8 mouse cellular contexts compared by ENCODE assay signal in the genomic region with DNA sequence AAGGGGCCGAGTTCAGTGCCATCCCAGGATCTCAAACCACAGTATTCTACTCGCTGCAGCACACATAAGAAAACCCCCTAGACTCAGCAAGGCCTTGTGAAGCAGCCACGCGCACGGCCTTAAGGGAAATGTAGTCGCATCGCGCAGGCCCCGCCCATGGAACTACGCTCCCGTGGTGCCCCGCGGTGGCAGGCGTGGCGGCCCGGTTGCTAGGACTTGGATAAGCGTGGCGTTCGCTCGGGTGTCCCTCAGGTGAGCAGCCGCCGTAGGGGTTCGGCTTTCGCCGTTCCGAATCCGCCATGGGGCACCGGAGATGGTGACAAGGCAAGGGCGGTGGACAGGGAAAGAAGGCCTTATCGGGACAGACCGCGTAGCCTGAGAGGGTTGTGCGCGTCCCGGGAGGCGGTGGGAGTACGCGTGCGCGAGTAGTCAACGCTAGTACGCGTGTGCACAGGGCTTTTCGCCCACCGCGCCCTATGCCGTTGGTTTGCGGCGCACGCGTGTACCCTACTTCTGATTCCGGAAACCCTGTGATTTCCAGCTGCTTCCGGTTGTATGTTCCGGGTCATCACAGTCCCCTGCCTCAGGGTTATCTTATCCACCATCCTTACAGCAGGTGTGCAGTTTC. TPM values are rescaled to one million over a fixed set of nuclear protein-coding genes. Genes with fewer than 3 reads are reported as not detected.
DNase-seq lines count a peak whose midpoint lies in the region; ATAC-seq and TF ChIP-seq lines count a peak whose summit lies in the region.

TSS of gene Scamp4 (plus strand) at position 175 of the 628 bp plus-strand sequence.
TSS of gene Adat3 (plus strand) at position 183 of the 628 bp plus-strand sequence.

- POLR2A ChIA-PET in Patski (lab: Charles Lee) = interaction anchor here (0.6 kb wide), 1 partner anchor 72 kb away, joined by 3 read pairs; no protein-coding TSS in a partner anchor

- peaks cover 16% of the 10 kb centered on the region for H3K36me3 ChIP-seq in hindbrain, embryonic 15.5 days

- H3K4me1 ChIP-seq in hindbrain, embryonic 15.5 days (replicated peaks) = peaks cover 21% of the 10 kb centered on the region

- CTCF ChIA-PET in Patski (lab: Charles Lee) = interaction anchor here (0.9 to 1.4 kb wide), 3 partner anchors 16 to 81 kb away, joined by 3 to 6 read pairs (median 4); no protein-coding TSS in a partner anchor

- in situ Hi-C loops in Patski (cut with MboI; ENCODE audit: low pct_unique_long_range_greater_than_20kb) = no loop called here

- H3K4me3 ChIP-seq in hindbrain, embryonic 15.5 days = peak within 1 kb of the TSS; percentile 77

- peak within 1 kb of the TSS; percentile 94 for H3K4me2 ChIP-seq in hindbrain, embryonic 15.5 days

- WGBS in hindbrain, embryonic 15.5 days = under 1% methylated on average over 54 of the region's 54 CpGs

- H3K27me3 ChIP-seq in Patski = no peaks in the 10 kb centered on the region
- H3K27me3 ChIP-seq in hindbrain, embryonic 15.5 days = peaks cover 3% of the 10 kb centered on the region; the same call in 1 of the 2 replicates

- no peaks in the 10 kb centered on the region for H3K9me3 ChIP-seq in hindbrain, embryonic 15.5 days

- H3K27ac ChIP-seq in hindbrain, embryonic 15.5 days (replicated peaks) = peak within 1 kb of the TSS; percentile 96

- TF ChIP-seq CTCF in Patski (IDR thresholded peaks at IDR 0.05) = no peak

- H3K9ac ChIP-seq in hindbrain, embryonic 15.5 days = peak within 1 kb of the TSS; percentile 72

- ATAC-seq in Patski = peak; percentile 74
- ATAC-seq in hindbrain, embryonic 15.5 days (ENCODE audit: low FRiP score, low read depth) = peak; percentile 98

- peak; percentile 73 for DNase-seq in Patski (ENCODE audit: low read depth, low spot score)
- DNase-seq in cerebellum, postnatal 14 days = peak; percentile 96 to 97
- peak; percentile 94 to 95 for DNase-seq in frontal cortex, postnatal 25 days (ENCODE audit: low spot score in 2 of 2)
- DNase-seq in left cerebral cortex, adult 11 months (ENCODE audit: low spot score) = peak; percentile 93
- DNase-seq in lung, postnatal 4 days = peak; percentile 95 to 96
- DNase-seq in retina, postnatal 7 days (ENCODE audit: low read depth, low spot score) = peak; percentile 87
- peak; percentile 93 for DNase-seq in urinary bladder, adult 2 months (ENCODE audit: low spot score)

RNA-seq across cellular contexts. Expression of gene Scamp4, which starts in this region (rescaled TPM):
- polyA plus RNA-seq in Patski (2021) = 76.6 TPM
- 64.2 and 71.6 TPM in 2 replicates for polyA plus RNA-seq in hindbrain, embryonic 15.5 days (2015; fragmentation: Nextera tagmentation; extraction: Ambion mirVana)
- 40.3 and 46.2 TPM in 2 replicates for polyA plus RNA-seq in urinary bladder, adult 2 months (2012; rRNA removed)

RNA-seq across cellular contexts. Expression of gene Adat3, which starts in this region (rescaled TPM):
- polyA plus RNA-seq in Patski (2021) = 4.7 TPM
- polyA plus RNA-seq in hindbrain, embryonic 15.5 days (2015; fragmentation: Nextera tagmentation; extraction: Ambion mirVana) = 4.8 and 5.4 TPM in 2 replicates
- 3.8 and 4.3 TPM in 2 replicates for polyA plus RNA-seq in urinary bladder, adult 2 months (2012; rRNA removed)

Comparison
In these comparisons a context has a peak if more than half of its experiments do, and no peak if none do; other contexts are left out.
1. Peak in every context shown above with its lines: DNase-seq, ATAC-seq, H3K4me3 ChIP-seq and H3K27ac ChIP-seq.